Mouse (Mus musculus) midbrain, embryonic 11.5 days (tissue): ENCODE measurements at regions not wholly inside any gene's neighbourhood (a gene's known extent, or its start where the extent isn't known, plus 50 kb on each side); places are given as distances from the start of the nearest gene placed in this dataset.

Experiments used
- ATAC-seq: fragments of 200-750 bp; cut with Nextera tagmentation; 2 replicates; pipeline ENCODE4 v1.8.0; 2017; ENCODE audit warnings: moderate TSS enrichment, moderate library complexity; ENCODE audit not compliant: low FRiP score
- DNase-seq: peaks from one replicate; pipeline ENCODE4 v3.0.0; 2015; ENCODE audit warnings: low spot score; ENCODE audit errors: missing footprints
- H3K27ac ChIP-seq: fragments of 300-500 bp; sonication (generic); 2 replicates; pipeline ENCODE4 v1.5.1; 2014; ENCODE audit warnings: low read depth, low read length
- H3K27me3 ChIP-seq: fragments of 300-500 bp; sonication (generic); 2 replicates; pipeline ENCODE4 v1.6.1; 2014; ENCODE audit warnings: mild to moderate bottlenecking, low read length, moderate library complexity, mixed read lengths; ENCODE audit not compliant: control insufficient read depth, insufficient read depth
- H3K36me3 ChIP-seq: fragments of 300-500 bp; sonication (generic); 2 replicates; pipeline ENCODE4 v1.6.1; 2014; ENCODE audit warnings: mild to moderate bottlenecking, low read length, moderate library complexity, mixed read lengths; ENCODE audit not compliant: control insufficient read depth, insufficient read depth
- H3K4me1 ChIP-seq: fragments of 300-500 bp; sonication (generic); 2 replicates; pipeline ENCODE4 v1.6.1; 2014; ENCODE audit warnings: low read length; ENCODE audit not compliant: control insufficient read depth, insufficient read depth
- H3K4me2 ChIP-seq: fragments of 300-500 bp; sonication (generic); 2 replicates; pipeline ENCODE4 v1.6.1; 2014; ENCODE audit warnings: mild to moderate bottlenecking, moderate library complexity
- H3K4me3 ChIP-seq: fragments of 300-500 bp; sonication (generic); 2 replicates; pipeline ENCODE4 v1.5.1; 2014; ENCODE audit warnings: low read depth, low read length
- H3K9ac ChIP-seq: fragments of 300-500 bp; sonication (generic); 2 replicates; pipeline ENCODE4 v1.6.1; 2014; ENCODE audit warnings: low read length
- H3K9me3 ChIP-seq: fragments of 300-500 bp; sonication (generic); 2 replicates; pipeline ENCODE4 v1.6.1; 2016; ENCODE audit warnings: low read length; ENCODE audit not compliant: control insufficient read depth
- WGBS: fragments of 180-500 bp; shearing (Covaris S2); extraction: QIAGEN DNeasy Blood & Tissue Kit; methylation state at CpG from one replicate; pipeline ENCODE4 v1.1.7; 2014; 5-methylcytosine and 5-hydroxymethylcytosine counted together

DNA sequence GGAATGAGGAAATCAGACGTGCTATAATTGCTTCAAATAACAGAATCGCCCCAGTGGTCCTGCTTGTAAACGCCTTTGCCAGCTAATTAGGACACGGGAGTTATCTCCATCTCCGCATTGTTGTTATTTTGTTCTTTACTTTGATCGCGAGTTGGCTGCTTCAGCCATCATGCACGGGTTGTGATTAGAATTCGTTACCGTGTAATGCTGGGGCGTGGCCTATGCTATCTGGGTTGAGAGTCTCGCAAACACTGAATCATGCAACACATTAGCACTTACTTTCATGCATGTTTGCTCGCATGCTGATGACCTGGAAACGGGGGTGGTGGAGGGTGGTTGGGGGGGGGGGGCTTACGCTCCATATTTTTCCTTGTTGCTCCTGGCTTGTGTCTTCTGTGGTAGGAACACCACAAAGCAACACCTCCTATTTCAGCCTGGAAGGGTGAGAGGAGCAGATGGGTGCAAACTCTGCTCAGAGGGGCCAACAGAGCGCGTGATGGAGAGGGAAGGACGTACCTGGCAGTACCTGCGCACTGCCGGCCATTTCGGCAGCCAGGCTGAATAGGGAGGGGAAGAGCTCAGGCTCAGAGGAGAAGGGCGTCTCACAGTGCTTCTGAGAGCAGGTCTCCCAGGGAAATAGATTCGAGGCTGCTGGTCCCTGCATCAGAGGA, 260.1 kb downstream of the Cd83 start:
- H3K4me1 ChIP-seq, result peaks cover 9% of the 10 kb centered on the region
- peak; percentile 82 for DNase-seq
- no peaks in the 10 kb centered on the region for H3K36me3 ChIP-seq
- H3K4me2 ChIP-seq, result no peak overlapping the region
- H3K27ac ChIP-seq, result no peak overlapping the region
- H3K9ac ChIP-seq, result no peak overlapping the region
- no peaks in the 10 kb centered on the region for H3K9me3 ChIP-seq
- no peaks in the 10 kb centered on the region; the same call in 1 of the 2 replicates for H3K27me3 ChIP-seq
- ATAC-seq, result no peak
- WGBS, result 78% methylated on average over 23 of the region's 23 CpGs
- no peak overlapping the region for H3K4me3 ChIP-seq

DNA sequence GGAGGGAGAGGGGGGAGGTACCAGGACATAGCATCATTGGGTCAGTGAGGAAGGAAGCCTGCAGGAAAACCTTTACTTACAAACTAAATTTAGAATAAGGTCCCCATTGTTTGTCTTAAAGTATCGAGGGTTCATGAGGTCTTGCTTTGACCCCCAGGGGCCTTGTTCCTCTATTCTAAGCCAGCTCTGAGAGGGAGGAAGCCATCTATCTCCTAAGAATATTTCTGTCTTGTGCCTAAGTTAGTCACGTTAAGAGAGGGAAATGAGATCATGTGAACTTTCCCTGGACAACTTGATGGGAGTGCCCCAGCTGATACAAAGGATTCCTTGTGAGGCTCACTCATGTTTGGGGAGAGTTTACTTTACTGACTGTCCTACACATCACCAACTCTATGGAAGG, 261.9 kb downstream of the Cd83 start:
- H3K4me1 ChIP-seq, result peaks cover 9% of the 10 kb centered on the region
- no peaks in the 10 kb centered on the region; the same call in 1 of the 2 replicates for H3K27me3 ChIP-seq
- DNase-seq, result no peak
- H3K9ac ChIP-seq, result no peak overlapping the region
- no peak overlapping the region for H3K27ac ChIP-seq
- no peak overlapping the region for H3K4me3 ChIP-seq
- 66% methylated on average over 2 of the region's 2 CpGs for WGBS
- H3K36me3 ChIP-seq, result no peaks in the 10 kb centered on the region
- ATAC-seq, result no peak
- no peak overlapping the region for H3K4me2 ChIP-seq
- no peaks in the 10 kb centered on the region for H3K9me3 ChIP-seq

DNA sequence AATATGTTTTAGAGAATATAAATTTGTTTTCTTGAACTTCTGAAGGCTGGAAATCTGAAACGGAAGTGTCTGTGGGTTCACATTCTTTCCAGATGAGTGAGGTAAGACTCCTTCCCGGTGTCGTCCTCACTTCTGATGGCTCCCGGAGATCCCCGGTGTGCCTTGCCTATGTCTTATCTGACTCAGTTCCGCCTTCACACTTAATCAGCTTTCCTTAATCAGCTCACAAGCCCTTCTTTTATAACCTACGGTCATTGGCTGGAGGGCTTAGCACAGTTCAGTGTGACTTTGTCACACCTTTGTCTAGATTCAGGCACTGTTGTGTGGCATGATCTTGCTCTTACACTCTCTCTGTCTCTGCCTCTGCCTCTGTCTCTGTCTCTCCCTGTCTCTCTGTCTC, 269.6 kb downstream of the Cd83 start:
- DNase-seq (no peak), ATAC-seq (no peak)
- Histone ChIP-seq H3K9me3 (no peaks in the 10 kb centered on the region), H3K9ac (no peak overlapping the region), H3K27me3 (peaks cover 2% of the 10 kb centered on the region), H3K27ac (no peak overlapping the region), H3K4me1 (peaks cover 11% of the 10 kb centered on the region), H3K4me2 (no peak overlapping the region), H3K4me3 (no peak overlapping the region), H3K36me3 (no peaks in the 10 kb centered on the region)
- whole genome bisulfite sequencing, result 19% methylated on average over 7 of the region's 7 CpGs

DNA sequence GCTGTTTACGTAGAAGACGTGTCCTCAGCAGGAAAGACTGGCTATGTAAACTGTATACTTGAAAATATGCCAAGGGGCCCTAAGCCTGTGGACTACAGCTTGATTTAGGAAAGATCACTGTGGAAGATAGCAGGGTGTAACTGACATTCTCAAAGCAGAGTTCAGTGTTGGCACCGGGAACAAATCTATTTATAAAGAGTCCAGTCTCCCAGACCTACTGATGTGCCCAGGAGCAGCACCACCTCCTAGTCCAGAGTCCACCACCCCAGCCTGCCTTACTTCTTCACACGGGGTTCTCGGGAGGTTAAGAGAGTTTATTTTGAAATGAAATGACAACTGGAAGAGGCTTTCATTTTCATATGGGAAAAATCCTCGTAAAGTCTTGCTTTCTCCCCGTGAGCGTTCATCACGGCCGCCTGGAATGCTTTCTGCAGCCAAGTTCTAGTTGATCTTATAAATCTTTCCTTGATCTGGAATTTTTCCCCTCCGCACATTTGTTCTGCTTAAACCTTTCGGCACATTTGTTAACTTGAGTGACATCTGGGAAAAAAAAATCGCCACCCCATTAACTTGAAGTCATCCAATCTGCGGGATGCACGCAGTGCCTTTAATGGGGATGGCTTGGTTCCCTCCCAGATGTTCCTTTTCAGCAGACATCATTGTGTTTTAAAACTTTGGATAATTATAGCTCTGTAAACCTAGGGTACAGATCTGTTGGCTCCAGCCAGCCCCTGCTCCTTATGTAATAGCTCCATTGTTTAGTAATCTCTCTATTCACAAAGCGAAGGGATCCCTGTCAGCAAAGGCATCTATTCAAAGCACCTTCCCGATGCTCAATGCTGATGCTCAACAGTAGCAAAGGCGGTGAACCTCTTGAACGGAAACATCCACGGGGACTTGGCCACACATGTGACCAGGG, 271.3 kb downstream of the Cd83 start:
- Histone ChIP-seq H3K4me2 (peak overlapping the region; percentile 10; the same call in 1 of the 2 replicates), H3K4me1 (peaks cover 11% of the 10 kb centered on the region), H3K9ac (no peak overlapping the region), H3K27ac (no peak overlapping the region), H3K27me3 (peaks cover 2% of the 10 kb centered on the region), H3K4me3 (no peak overlapping the region), H3K36me3 (no peaks in the 10 kb centered on the region), H3K9me3 (no peaks in the 10 kb centered on the region)
- no peak for ATAC-seq
- peak; percentile 90 for DNase-seq
- WGBS, result 42% methylated on average over 20 of the region's 20 CpGs

DNA sequence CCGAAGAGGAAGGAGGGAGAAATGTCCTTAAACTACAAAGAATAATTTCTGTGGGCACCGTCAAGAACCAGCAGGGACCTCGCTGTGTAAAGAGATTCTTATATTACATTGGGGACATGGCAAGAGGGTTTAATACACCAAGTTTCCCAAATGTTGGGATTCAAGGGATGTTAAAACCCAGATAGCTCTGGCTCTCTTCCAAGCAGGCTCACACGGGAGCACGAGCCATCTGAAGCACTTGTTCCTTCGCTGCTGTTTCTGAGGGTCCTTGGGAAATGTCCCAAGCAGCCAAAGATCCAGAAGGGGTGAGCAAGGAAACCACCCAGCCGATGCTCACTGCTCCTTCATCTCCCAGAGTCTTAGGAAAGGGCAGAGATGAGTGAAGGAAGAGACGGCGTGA, 272.1 kb downstream of the Cd83 start:
- 79% methylated on average over 9 of the region's 9 CpGs for WGBS
- Histone ChIP-seq H3K36me3 (no peaks in the 10 kb centered on the region), H3K4me3 (no peak overlapping the region), H3K9ac (no peak overlapping the region), H3K27me3 (peaks cover 2% of the 10 kb centered on the region), H3K4me1 (peaks cover 11% of the 10 kb centered on the region), H3K9me3 (no peaks in the 10 kb centered on the region), H3K4me2 (no peak overlapping the region), H3K27ac (no peak overlapping the region)
- no peak for DNase-seq
- no peak for ATAC-seq

DNA sequence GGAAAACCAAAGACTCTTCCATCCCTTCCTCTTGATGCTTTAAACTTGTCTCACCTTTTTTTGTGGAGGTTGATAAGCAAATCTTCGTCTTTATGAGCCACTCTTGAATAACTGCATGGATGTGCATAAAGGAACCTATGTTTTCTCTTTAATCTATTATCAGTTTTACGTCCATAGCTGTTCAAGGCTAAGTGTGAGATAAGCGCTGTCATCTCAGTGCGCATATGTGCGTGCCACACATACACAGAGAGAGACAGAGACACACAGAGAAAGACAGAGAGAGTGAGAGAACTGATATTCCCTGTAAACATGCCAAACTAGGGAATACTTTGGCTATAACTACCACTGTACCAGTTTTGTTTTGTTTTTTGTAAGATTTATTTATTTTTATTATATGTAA, 273.0 kb downstream of the Cd83 start:
- peaks cover 2% of the 10 kb centered on the region; the same call in 1 of the 2 replicates for H3K27me3 ChIP-seq
- no peak overlapping the region for H3K9ac ChIP-seq
- H3K4me3 ChIP-seq, result no peak overlapping the region
- no peaks in the 10 kb centered on the region for H3K9me3 ChIP-seq
- ATAC-seq (no peak), DNase-seq (no peak)
- H3K27ac ChIP-seq, result no peak overlapping the region
- H3K4me2 ChIP-seq, result no peak overlapping the region
- WGBS, result 95% methylated on average over 5 of the region's 5 CpGs
- no peaks in the 10 kb centered on the region for H3K36me3 ChIP-seq
- H3K4me1 ChIP-seq, result peaks cover 13% of the 10 kb centered on the region

DNA sequence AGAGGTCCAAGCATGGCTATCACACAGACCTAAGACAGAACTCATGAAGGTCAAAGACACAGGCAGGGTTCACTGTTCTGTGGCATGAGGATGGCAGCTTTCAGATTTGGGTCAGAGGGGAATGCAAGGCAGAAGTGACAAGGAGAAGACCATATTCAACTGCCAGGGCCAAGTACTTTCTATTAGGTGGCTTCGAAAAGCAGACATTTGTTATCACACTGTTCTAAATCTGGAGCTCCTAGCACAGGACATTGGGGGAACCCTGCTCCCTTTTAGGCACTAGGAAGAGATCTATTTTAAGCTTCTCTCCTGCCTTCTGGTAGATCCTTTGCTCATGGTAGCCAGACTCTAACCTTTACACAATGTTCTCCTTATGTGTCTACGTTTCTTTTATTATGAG, 273.7 kb downstream of the Cd83 start:
- H3K27me3 ChIP-seq, result peaks cover 2% of the 10 kb centered on the region; the same call in 1 of the 2 replicates
- no peaks in the 10 kb centered on the region for H3K9me3 ChIP-seq
- ATAC-seq (no peak), DNase-seq (no peak)
- H3K27ac ChIP-seq, result no peak overlapping the region
- no peak overlapping the region for H3K4me2 ChIP-seq
- H3K9ac ChIP-seq, result no peak overlapping the region
- H3K4me3 ChIP-seq, result no peak overlapping the region
- WGBS, result 94% methylated on average over 2 of the region's 2 CpGs
- H3K36me3 ChIP-seq, result no peaks in the 10 kb centered on the region
- peaks cover 13% of the 10 kb centered on the region for H3K4me1 ChIP-seq

DNA sequence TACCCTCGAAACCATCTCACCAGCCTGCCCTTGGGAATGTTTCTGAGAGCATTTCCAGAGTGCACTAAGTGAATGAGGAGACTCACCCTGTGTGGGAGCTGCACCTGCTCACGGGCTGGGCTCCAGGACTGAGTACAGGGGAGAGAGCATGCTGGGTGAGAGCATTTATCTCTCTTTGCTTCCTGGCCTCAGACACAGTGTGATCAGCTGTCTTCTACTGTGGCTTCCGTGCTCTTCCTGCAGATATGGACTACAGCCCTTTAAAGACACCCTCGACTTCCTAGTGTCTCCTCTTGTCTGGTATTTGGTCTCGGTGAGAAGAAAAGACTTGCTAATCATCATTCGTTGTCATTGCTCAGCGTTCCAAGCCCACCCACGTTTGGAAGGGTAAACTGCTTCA, 274.9 kb downstream of the Cd83 start:
- 74% methylated on average over 8 of the region's 8 CpGs for WGBS

DNA sequence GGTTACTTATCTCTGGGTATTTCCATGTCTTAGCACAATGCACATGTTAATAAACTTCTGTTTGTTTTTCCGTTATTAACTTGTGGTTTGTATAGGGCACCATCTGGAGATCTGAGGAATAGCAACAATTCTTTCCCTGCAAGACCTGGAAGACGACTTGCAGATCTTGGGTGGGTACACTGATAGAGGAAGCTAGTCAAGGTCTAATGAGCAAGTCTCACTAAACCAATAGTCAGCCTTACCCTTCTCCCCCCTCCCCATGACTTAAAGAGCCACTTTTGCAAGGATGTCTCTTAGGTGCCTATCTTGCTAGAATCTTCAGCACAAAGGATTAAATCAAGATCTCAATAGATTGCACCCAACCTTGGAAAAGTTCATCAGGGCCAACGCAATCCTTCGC, 276.7 kb downstream of the Cd83 start:
- H3K4me3 ChIP-seq, result no peak overlapping the region
- DNase-seq (no peak), ATAC-seq (no peak)
- H3K36me3 ChIP-seq, result no peaks in the 10 kb centered on the region
- WGBS, result 85% methylated on average over 4 of the region's 4 CpGs
- no peaks in the 10 kb centered on the region for H3K27me3 ChIP-seq
- peaks cover 8% of the 10 kb centered on the region; the same call in 1 of the 2 replicates for H3K4me1 ChIP-seq
- no peak overlapping the region for H3K4me2 ChIP-seq
- H3K9ac ChIP-seq, result no peak overlapping the region
- H3K27ac ChIP-seq, result no peak overlapping the region
- H3K9me3 ChIP-seq, result no peaks in the 10 kb centered on the region

More for the DNA sequence above, 274.9 kb downstream of the Cd83 start:
- no peak overlapping the region for H3K9ac ChIP-seq
- H3K9me3 ChIP-seq, result no peaks in the 10 kb centered on the region
- DNase-seq (no peak), ATAC-seq (no peak)
- H3K27me3 ChIP-seq, result peaks cover 2% of the 10 kb centered on the region; the same call in 1 of the 2 replicates
- H3K27ac ChIP-seq, result no peak overlapping the region
- no peak overlapping the region for H3K4me3 ChIP-seq
- peaks cover 16% of the 10 kb centered on the region for H3K4me1 ChIP-seq
- no peaks in the 10 kb centered on the region for H3K36me3 ChIP-seq
- no peak overlapping the region for H3K4me2 ChIP-seq
